In genomic region chr3:30996688-30997014, GRCm38 (mm10) we compare ENCODE assay signal across 8 mouse cellular contexts. TPM values are rescaled to one million over a fixed set of nuclear protein-coding genes. Genes with fewer than 3 reads are reported as not detected.
DNase-seq lines count a peak whose midpoint lies in the region; ATAC-seq and TF ChIP-seq lines count a peak whose summit lies in the region.

No protein-coding gene starts in this region.

- H3K9ac ChIP-seq in forebrain, embryonic 12.5 days, result peak overlapping the region; percentile 82
- H3K9ac ChIP-seq in liver, embryonic 12.5 days, result peak overlapping the region; percentile 87

- no peak for DNase-seq in gastrocnemius, adult 2 months
- DNase-seq in gastrocnemius, postnatal 36 days, result no peak
- DNase-seq in 416B (ENCODE audit: low read depth), result peak; percentile 24
- no peak for DNase-seq in adrenal gland, postnatal 14 days
- no peak for DNase-seq in gastrocnemius, postnatal 4 days (ENCODE audit: low spot score in 2 of 2)
- no peak for DNase-seq in right cerebral cortex, postnatal 36 days (ENCODE audit: low spot score in 2 of 2)

- intact Hi-C loops in gastrocnemius, adult 2 months (cut with DNase I), result no loop called here
- intact Hi-C loops in gastrocnemius, postnatal 36 days (cut with DNase I), result no loop called here

- H3K27ac ChIP-seq in gastrocnemius, adult 2 months, result peak overlapping the region; percentile 98
- H3K27ac ChIP-seq in forebrain, embryonic 12.5 days, result no peak overlapping the region
- no peak overlapping the region for H3K27ac ChIP-seq in liver, embryonic 12.5 days

- H3K9me3 ChIP-seq in forebrain, embryonic 12.5 days, result no peaks in the 10 kb centered on the region
- no peaks in the 10 kb centered on the region for H3K9me3 ChIP-seq in liver, embryonic 12.5 days (replicated peaks)

- no peak for ATAC-seq in forebrain, embryonic 12.5 days (ENCODE audit: low FRiP score)
- no peak for ATAC-seq in liver, embryonic 12.5 days

- peak overlapping the region; percentile 81 for H3K4me3 ChIP-seq in gastrocnemius, adult 2 months
- H3K4me3 ChIP-seq in forebrain, embryonic 12.5 days (replicated peaks), result peak overlapping the region; percentile 86
- H3K4me3 ChIP-seq in liver, embryonic 12.5 days, result peak overlapping the region; percentile 91

- no peaks in the 10 kb centered on the region for H3K27me3 ChIP-seq in forebrain, embryonic 12.5 days
- no peaks in the 10 kb centered on the region for H3K27me3 ChIP-seq in liver, embryonic 12.5 days (replicated peaks)

- H3K4me2 ChIP-seq in forebrain, embryonic 12.5 days, result peak overlapping the region; percentile 66
- H3K4me2 ChIP-seq in liver, embryonic 12.5 days, result peak overlapping the region; percentile 95

- peaks cover 25% of the 10 kb centered on the region for H3K4me1 ChIP-seq in forebrain, embryonic 12.5 days
- peaks cover 41% of the 10 kb centered on the region for H3K4me1 ChIP-seq in liver, embryonic 12.5 days

- no peaks in the 10 kb centered on the region for H3K36me3 ChIP-seq in forebrain, embryonic 12.5 days (replicated peaks)
- H3K36me3 ChIP-seq in liver, embryonic 12.5 days, result no peaks in the 10 kb centered on the region

- no peak for TF ChIP-seq CTCF in gastrocnemius, adult 2 months (IDR thresholded peaks at IDR 0.05)

- WGBS in forebrain, embryonic 12.5 days, result 1% methylated on average over 4 of the region's 4 CpGs
- WGBS in liver, embryonic 12.5 days (ENCODE audit: insufficient replicate concordance), result 10% methylated on average over 4 of the region's 4 CpGs

RNA-seq across cellular contexts. Expression of gene Prkci, which starts 1.1 kb away (rescaled TPM):
- total RNA-seq in gastrocnemius, adult 2 months (2021), result 1 to 10 TPM; 4.3 to 6.3 TPM
- total RNA-seq in gastrocnemius, postnatal 36 days (2021), result 1 to 10 TPM; 2.8 to 3.0 TPM
- polyA plus RNA-seq in forebrain, embryonic 12.5 days (2016; fragmentation: Nextera tagmentation; extraction: Ambion mirVana), result 38.7 and 40.2 TPM in 2 replicates
- 12.5 TPM in 2 replicates for polyA plus RNA-seq in liver, embryonic 12.5 days (2016; fragmentation: Nextera tagmentation; extraction: Ambion mirVana)
- total RNA-seq in adrenal gland, postnatal 14 days (2021), result 50.4 and 53.0 TPM in 2 replicates
- 10 to 100 TPM; 31.9 to 34.7 TPM for total RNA-seq in gastrocnemius, postnatal 4 days (2021)

RNA-seq across cellular contexts. Expression of gene Phc3, which starts 27.4 kb away (rescaled TPM):
- 10 to 100 TPM; 12.7 to 13.9 TPM for total RNA-seq in gastrocnemius, adult 2 months (2021)
- total RNA-seq in gastrocnemius, postnatal 36 days (2021), result 10 to 100 TPM in 1 of 2 experiments, 1 to 10 TPM in 1; 9.3 to 11.6 TPM
- 6.9 and 7.5 TPM in 2 replicates for polyA plus RNA-seq in forebrain, embryonic 12.5 days (2016; fragmentation: Nextera tagmentation; extraction: Ambion mirVana)
- polyA plus RNA-seq in liver, embryonic 12.5 days (2016; fragmentation: Nextera tagmentation; extraction: Ambion mirVana), result 2.8 and 3.2 TPM in 2 replicates
- total RNA-seq in adrenal gland, postnatal 14 days (2021), result 27.8 and 31.4 TPM in 2 replicates
- total RNA-seq in gastrocnemius, postnatal 4 days (2021), result 10 to 100 TPM; 23.1 to 25.1 TPM
